Mouse (Mus musculus) layer of hippocampus, postnatal 25 days (tissue): ENCODE measurements around the gene Gabrd. TPM values are rescaled to one million over a fixed set of nuclear protein-coding genes. Genes with fewer than 3 reads are reported as not detected.

Source experiments
- DNase-seq, 2 experiments: peaks; one replicate each; pipeline ENCODE4 v3.0.0; 2022; ENCODE audit warnings: mixed read lengths in 2 of 2, low spot score in 1 of 2; ENCODE audit errors: extremely low spot score in 1 of 2
- total RNA-seq, 2 experiments: library from RNA; stranded (reverse); gene quantifications; 2 replicates each; pipeline ENCODE4 v1.2.3; 2021

Gabrd gene
- total RNA-seq, 2 experiments from 2014 or later = 19.7 to 22.2 TPM

- DNase-seq = peak; percentile 37 to 53
Observed at GRCm38 (mm10) chr4:155344716-155345607, 53.0 kb downstream of the Gabrd start.

DNA sequence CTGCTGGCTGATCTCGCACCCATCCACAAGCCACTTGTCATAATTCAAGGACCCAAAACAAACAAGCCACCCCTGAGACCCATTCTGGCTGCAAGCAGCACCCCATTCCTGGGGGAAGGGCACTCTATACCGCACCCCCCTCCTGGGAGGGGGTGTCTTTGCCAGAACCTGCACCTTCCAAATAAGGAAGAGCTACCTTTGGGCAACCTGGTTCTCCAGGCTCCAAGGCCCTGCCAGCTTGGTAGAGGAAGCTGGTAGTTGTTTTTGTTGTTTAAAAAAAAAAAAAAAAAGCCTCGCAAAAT, 53.7 kb downstream of the Gabrd start:
- peak in 1 of 2 experiments; percentile 18 for DNase-seq

- peak in 1 of 2 experiments; percentile 26 for DNase-seq
Observed at GRCm38 (mm10) chr4:155343415-155344298, 54.3 kb downstream of the Gabrd start.

- DNase-seq = no peak
Observed at GRCm38 (mm10) chr4:155336284-155337050, 61.4 kb downstream of the Gabrd start.

Other genes with a start within 250 kb of the Gabrd start
- gene Ski, start 175.5 kb downstream of the Gabrd start, total RNA-seq = 100 to 1,000 TPM; 119 to 129 TPM
- 10 to 100 TPM; 29.2 to 36.6 TPM for gene Faap20, start 148.3 kb downstream of the Gabrd start, total RNA-seq
- 100 to 1,000 TPM; 161 to 170 TPM for gene Prkcz, start 36.8 kb downstream of the Gabrd start, total RNA-seq
- gene Cfap74, start 11.1 kb upstream of the Gabrd start, total RNA-seq = 10 to 100 TPM in 1 of 2 experiments, 1 to 10 TPM in 1; 9.2 to 11.4 TPM
- gene Tmem52, start 71.0 kb upstream of the Gabrd start, total RNA-seq = 1 to 10 TPM; 3.0 to 5.6 TPM
- gene Gnb1, start 93.2 kb upstream of the Gabrd start, total RNA-seq = 100 to 1,000 TPM; 763 to 780 TPM
- gene Nadk, start 164.3 kb upstream of the Gabrd start, total RNA-seq = 10 to 100 TPM; 67.1 to 68.5 TPM
- gene Slc35e2, start 203.3 kb upstream of the Gabrd start, total RNA-seq = 10 to 100 TPM; 41.5 to 42.5 TPM
- 10 to 100 TPM; 41.1 to 47.3 TPM for gene Cdk11b, start 226.7 kb upstream of the Gabrd start, total RNA-seq
- not detected for gene Gm10563, start 247.3 kb upstream of the Gabrd start, total RNA-seq